Mouse (Mus musculus) heart, embryonic 15.5 days (tissue): Measurements from ENCODE around the gene Ccdc134. TPM values are rescaled to one million over a fixed set of nuclear protein-coding genes. Genes with fewer than 3 reads are reported as not detected.
A peak's percentile ranks its signal among the peaks of the same experiment; 100 is the strongest.

Experiments used
- ATAC-seq: fragments of 200-750 bp; cut with Nextera tagmentation; replicated peaks from 2 replicates; pipeline ENCODE4 v1.8.0; 2017; ENCODE audit warnings: low read depth, moderate TSS enrichment; ENCODE audit not compliant: insufficient number of reproducible peaks, insufficient read depth, low FRiP score
- H3K27ac ChIP-seq: fragments of 300-500 bp; sonication (generic); 2 replicates; pipeline ENCODE4 v1.5.1; 2015; ENCODE audit warnings: mild to moderate bottlenecking, inconsistent platforms
- H3K27me3 ChIP-seq: fragments of 300-500 bp; sonication (generic); 2 replicates; pipeline ENCODE4 v1.6.1; 2015; ENCODE audit warnings: inconsistent platforms
- H3K36me3 ChIP-seq: fragments of 300-500 bp; sonication (generic); 2 replicates; pipeline ENCODE4 v1.6.1; 2015; ENCODE audit warnings: mild to moderate bottlenecking, inconsistent platforms
- H3K4me1 ChIP-seq: fragments of 300-500 bp; sonication (generic); replicated peaks from 2 replicates; pipeline ENCODE4 v1.6.1; 2015; ENCODE audit warnings: inconsistent platforms
- H3K4me2 ChIP-seq: fragments of 300-500 bp; sonication (generic); 2 replicates; pipeline ENCODE4 v1.6.1; 2015; ENCODE audit warnings: inconsistent platforms, mild to moderate bottlenecking, moderate library complexity
- H3K4me3 ChIP-seq: fragments of 300-500 bp; sonication (generic); 2 replicates; pipeline ENCODE4 v1.5.1; 2015; ENCODE audit warnings: mild to moderate bottlenecking, inconsistent platforms
- H3K9ac ChIP-seq: fragments of 300-500 bp; sonication (generic); 2 replicates; pipeline ENCODE4 v1.6.1; 2015; ENCODE audit warnings: mild to moderate bottlenecking, inconsistent platforms
- H3K9me3 ChIP-seq: fragments of 300-500 bp; sonication (generic); replicated peaks from 2 replicates; pipeline ENCODE4 v1.6.1; 2016; ENCODE audit warnings: inconsistent platforms
- WGBS: fragments of 180-500 bp; shearing (Covaris S2); methylation state at CpG from one replicate; pipeline ENCODE4 v1.1.7; 2015; ENCODE audit warnings: mixed read lengths; 5-methylcytosine and 5-hydroxymethylcytosine counted together
- polyA plus RNA-seq: library from polyadenylated mRNA; unstranded; fragments of >200 nt; fragmentation: Nextera tagmentation; extraction: Ambion mirVana; gene quantifications from 2 replicates; pipeline ENCODE4 v1.2.1, GENCODE M21; 2015

Gene Ccdc134
- polyA plus RNA-seq, 1 experiment from 2014 or later = 7.4 TPM

DNA sequence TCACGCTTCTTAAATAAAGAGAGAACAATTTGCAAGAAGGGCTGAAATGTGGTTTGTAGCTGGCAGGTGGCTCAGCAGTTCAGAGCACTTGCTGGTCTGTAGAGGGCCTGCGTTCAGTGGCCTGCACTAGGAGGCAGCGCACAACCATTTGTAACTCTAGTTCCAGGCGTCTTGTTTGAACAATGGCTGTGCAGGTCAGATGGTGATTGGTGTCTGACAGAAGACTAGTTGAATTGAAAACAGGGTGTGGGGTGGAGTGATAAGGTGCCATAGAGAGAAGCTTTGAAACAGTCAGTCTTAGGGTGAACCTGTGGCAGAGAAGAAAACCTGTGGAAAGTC is 36.3 kb downstream of the Ccdc134 start:
- Histone ChIP-seq H3K27ac (peak overlapping the region; percentile 24; the same call in 1 of the 2 replicates), H3K9me3 (no peaks in the 10 kb centered on the region), H3K9ac (no peak overlapping the region), H3K36me3 (no peaks in the 10 kb centered on the region), H3K4me2 (no peak overlapping the region), H3K4me1 (peaks cover 76% of the 10 kb centered on the region), H3K4me3 (no peak overlapping the region), H3K27me3 (no peaks in the 10 kb centered on the region)
- WGBS = 50% methylated on average over 4 of the region's 4 CpGs
- ATAC-seq = no peak

DNA sequence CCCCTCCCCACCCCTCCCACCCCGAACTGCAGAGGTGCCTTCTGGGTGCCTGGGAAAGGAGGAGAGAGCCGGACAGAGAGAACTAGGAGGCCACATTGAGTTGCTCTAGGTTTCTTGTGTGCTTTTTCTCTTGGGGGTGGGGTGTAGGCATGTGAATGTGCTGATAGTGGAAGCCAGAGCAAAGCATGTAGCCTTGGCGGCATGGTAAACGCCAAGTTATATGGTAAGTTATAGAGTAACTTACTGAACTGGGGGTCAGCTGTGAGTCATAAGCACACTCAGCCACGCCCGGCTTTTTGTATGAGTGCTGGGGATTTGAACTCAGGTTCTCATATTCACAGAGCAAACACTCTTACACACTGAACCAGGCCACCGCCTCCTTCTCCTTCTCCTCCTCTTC is 36.8 kb downstream of the Ccdc134 start:
- Histone ChIP-seq H3K4me2 (no peak overlapping the region), H3K4me1 (peaks cover 76% of the 10 kb centered on the region), H3K9me3 (no peaks in the 10 kb centered on the region), H3K27ac (peak overlapping the region; percentile 1; the same call in 1 of the 2 replicates), H3K27me3 (no peaks in the 10 kb centered on the region), H3K36me3 (no peaks in the 10 kb centered on the region), H3K9ac (no peak overlapping the region), H3K4me3 (no peak overlapping the region)
- ATAC-seq = no peak
- WGBS = 60% methylated on average over 7 of the region's 7 CpGs

DNA sequence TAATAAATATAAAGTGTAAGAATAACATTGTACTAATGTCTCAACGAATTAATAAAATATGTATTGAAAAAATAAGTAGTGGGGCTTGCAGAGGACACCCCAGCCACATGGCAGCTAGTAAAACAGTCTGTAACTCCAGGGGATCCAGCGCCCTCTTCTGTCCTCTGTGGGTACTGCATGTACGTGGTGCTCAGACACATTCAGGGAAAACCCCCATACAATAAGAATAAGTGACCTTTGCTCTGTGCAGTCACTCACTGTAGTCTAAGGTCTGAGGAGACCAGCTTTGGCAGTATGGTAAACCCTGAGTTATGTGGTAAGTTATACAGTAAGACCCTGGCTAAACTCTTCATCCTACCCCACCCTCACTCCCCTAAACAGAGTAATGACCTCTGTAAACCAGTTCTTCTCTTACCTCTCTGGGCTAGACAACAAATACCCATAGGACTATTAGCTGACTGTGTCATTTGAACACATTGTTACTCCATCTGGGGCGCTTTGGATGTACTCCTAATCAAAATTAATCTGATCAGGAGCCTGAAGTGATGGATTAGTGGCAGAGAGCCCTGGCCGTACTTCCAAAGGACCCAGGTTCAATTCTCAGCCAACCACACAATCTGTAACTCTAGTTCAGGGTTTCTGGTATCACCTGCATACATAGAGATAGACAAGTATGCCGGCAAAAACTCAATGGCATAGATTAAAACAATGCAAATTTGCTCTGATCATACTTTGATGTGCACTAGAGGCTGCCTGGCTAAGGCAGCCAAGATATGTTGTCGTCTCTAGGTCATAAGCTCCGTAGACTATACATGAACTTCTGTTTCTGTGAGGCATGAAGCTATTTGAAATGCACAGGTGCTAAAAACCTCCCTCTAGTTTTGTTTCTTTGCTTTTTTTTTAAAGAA is 37.9 kb downstream of the Ccdc134 start:
- Histone ChIP-seq H3K27me3 (no peaks in the 10 kb centered on the region), H3K9ac (no peak overlapping the region), H3K4me1 (peaks cover 75% of the 10 kb centered on the region), H3K9me3 (no peaks in the 10 kb centered on the region), H3K4me3 (no peak overlapping the region), H3K36me3 (no peaks in the 10 kb centered on the region), H3K4me2 (no peak overlapping the region), H3K27ac (no peak overlapping the region)
- WGBS = 57% methylated on average over 8 of the region's 8 CpGs
- no peak for ATAC-seq

DNA sequence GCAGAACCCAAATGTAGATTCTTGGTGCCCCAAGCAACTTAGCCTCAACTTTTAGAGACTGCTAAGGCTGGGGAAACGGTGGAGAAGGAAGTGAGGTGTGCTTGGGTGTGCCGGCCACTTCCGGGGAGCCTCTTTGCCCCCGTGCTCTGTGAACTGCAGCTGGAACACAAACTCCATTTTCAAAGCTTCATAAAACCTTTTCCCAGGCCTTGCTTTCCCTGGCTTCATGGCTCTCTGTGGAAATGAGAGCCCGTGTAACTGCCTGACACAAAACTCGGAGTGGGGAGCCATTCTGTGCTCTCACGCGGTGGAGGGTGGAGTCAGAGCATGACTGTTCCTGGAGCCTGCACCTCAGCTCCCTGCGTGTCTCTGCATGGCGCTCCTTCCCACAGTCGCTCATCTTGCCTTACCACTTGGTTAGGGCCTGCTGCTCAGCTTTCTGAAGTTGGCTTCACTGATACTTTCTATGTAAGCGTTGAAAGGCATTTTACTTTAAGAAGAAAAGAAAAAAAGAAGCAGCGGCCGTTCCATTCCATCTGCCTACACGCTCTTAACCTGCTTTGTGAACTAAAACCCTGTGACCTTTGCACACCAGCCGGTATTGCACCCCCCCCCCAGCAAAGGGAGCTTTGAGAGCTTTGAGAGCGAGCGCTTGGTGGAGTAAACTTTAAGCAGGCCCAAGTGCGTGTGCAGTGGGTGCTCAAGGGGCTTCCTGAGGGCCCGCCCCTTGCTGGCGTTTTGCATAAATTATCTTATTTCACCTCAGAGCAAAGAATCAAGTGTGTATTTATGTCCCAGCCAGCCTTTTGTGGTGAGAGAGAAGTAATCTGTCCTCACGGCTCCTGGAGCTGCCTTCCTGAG is 38.7 kb downstream of the Ccdc134 start:
- 64% methylated on average over 22 of the region's 22 CpGs for WGBS
- no peak overlapping the region for H3K4me3 ChIP-seq

DNA sequence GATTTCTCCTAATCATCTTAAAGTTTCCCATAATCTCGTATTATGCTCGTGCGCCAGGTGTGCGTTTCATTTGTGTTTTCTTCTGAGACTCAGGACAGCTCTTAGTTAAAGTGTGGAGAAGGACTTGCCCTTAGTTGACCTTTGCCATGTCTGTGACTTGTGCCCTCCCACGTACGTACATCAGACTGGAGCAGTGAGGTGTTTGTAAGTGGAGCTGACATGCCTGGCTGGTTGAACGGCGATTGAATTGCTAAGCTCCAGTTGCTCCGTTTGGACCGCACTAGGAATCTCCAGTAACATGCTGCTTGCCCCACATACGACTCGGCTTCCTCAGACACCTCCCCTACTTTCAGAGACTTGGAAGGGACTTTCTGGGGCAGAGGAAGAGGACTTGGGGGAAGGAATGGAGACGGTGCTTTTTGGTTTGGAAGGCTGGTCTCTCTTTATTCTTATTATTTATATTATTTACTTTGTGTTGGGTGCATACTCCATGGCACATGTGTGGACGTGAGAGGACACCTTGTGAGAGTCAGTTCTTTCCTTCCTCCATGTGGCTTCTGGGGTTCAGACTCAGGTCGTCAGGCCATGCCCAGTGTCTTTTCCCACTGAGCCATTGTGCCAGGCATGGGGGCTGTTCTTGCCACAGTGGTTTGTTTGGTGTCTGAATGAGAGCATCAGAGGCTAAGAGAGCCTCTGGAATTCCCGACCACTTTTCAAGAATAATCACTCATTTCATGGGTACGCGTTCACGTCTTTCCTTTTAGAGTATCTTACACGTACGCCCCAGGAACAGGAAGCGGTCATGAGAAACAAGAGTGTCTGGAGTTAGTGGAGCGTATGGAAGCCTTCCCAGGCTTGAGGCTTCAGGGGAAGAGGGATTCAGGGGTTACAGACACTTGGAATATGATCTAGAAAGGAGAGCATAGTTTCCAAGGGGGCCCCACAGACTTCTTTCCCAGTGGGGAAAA is 39.8 kb downstream of the Ccdc134 start:
- Histone ChIP-seq H3K27me3 (no peaks in the 10 kb centered on the region), H3K4me1 (peaks cover 68% of the 10 kb centered on the region), H3K27ac (0 out of 2 replicates have a peak overlapping the region, but pooled peaks have one; percentile 28), H3K4me2 (0 out of 2 replicates have a peak overlapping the region, but pooled peaks have one; percentile 6), H3K36me3 (peaks cover 14% of the 10 kb centered on the region), H3K9me3 (no peaks in the 10 kb centered on the region), H3K4me3 (no peak overlapping the region), H3K9ac (no peak overlapping the region)
- ATAC-seq = no peak
- WGBS = 53% methylated on average over 23 of the region's 23 CpGs

More for the DNA sequence above, 38.7 kb downstream of the Ccdc134 start:
- Histone ChIP-seq H3K27ac (peak overlapping the region; percentile 28; the same call in 1 of the 2 replicates), H3K9me3 (no peaks in the 10 kb centered on the region), H3K27me3 (no peaks in the 10 kb centered on the region), H3K4me2 (peak overlapping the region; percentile 6; the same call in 1 of the 2 replicates), H3K4me1 (peaks cover 74% of the 10 kb centered on the region), H3K9ac (no peak overlapping the region), H3K36me3 (peaks cover 6% of the 10 kb centered on the region; the same call in 1 of the 2 replicates)
- no peak for ATAC-seq

DNA sequence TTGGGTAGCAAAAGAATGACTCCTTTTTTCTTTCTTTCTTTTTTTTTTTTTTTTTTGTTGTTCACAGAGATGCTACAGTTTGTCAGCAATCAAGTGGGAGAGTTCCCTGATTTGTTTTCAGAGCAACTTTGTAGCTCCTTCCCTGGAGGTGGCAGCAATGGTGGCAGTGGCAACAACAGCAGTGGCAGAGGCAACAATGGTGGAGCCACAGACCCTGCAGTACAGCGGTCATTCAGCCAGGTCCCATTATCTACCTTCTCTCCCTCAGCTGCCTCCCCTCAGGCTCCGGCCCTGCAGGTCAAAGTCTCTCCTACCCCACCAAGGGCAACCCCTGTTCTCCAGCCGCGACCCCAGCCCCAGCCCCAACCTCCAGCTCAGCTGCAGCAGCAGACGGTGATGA is 41.9 kb downstream of the Ccdc134 start:
- no peak for ATAC-seq
- no peak overlapping the region for H3K4me3 ChIP-seq
- 66% methylated on average over 5 of the region's 5 CpGs for WGBS
- H3K36me3 ChIP-seq = peaks cover 33% of the 10 kb centered on the region
- peaks cover 56% of the 10 kb centered on the region for H3K4me1 ChIP-seq
- H3K9ac ChIP-seq = no peak overlapping the region
- H3K9me3 ChIP-seq = no peaks in the 10 kb centered on the region
- H3K27ac ChIP-seq = peak overlapping the region; percentile 77
- peak overlapping the region; percentile 26 for H3K4me2 ChIP-seq
- H3K27me3 ChIP-seq = no peaks in the 10 kb centered on the region

DNA sequence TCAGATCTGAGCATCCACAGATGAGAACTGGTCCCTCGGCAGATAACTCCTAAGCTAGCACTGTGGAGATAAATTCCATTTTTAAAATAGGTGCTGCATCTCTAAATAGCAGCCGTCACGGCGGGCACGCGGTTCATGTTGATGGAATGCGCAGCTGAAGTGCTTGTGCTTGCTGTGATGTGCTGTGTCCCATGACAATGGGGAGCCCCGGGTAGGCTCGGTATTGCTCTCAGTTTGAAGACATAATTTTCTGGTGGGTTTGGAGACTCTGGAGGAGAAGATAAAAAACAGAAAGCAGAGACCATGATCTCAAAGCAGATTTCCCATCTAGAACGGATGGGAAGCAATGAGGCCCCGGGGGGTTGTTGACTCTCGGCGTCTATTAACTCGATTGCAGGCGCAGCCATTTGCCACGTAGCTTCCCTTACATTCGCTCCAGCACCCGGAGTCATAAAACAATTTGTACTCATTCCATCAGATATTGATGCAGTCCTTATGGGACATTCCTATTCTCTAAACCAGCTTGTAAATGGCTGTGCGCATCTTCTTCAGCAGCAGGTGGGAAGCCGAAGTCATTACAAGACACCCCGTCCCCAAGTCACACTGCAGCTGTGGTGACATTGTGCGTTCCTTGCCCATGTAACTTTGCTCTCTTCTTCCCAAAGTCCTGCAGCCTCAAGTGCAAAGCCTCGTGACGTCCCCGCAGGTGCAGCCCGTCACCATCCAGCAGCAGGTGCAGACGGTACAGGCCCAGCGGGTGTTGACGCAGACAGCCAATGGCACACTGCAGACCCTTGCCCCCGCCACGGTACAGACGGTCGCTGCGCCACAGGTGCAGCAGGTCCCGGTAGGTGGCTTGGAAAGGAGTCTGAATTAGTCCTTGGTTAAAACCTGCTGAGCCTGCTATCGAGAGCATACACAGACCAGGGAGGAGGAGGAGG is 43.0 kb downstream of the Ccdc134 start:
- peak overlapping the region; percentile 26; the same call in 1 of the 2 replicates for H3K4me2 ChIP-seq
- no peak overlapping the region for H3K4me3 ChIP-seq
- H3K9ac ChIP-seq = no peak overlapping the region
- no peaks in the 10 kb centered on the region for H3K9me3 ChIP-seq
- ATAC-seq = peak; percentile 33
- H3K27me3 ChIP-seq = no peaks in the 10 kb centered on the region
- peaks cover 49% of the 10 kb centered on the region for H3K4me1 ChIP-seq
- H3K27ac ChIP-seq = peak overlapping the region; percentile 77
- 75% methylated on average over 36 of the region's 36 CpGs for whole genome bisulfite sequencing
- H3K36me3 ChIP-seq = peaks cover 43% of the 10 kb centered on the region

DNA sequence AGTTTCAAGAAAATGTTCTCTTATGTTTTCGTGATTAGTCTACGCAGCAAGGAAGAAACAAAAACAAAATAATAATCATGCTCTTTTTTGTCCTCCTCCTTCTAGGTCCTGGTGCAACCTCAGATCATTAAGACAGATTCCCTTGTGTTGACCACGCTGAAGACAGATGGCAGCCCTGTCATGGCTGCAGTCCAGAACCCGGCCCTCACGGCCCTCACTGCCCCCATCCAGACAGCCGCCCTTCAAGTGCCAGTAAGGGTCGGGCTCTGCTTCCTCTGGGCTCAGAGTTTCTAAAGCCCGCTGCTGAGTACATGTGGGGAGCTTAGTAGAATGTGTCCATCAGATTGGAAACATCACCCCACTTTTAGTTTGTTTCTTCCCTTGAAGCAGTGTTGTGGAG is 44.9 kb downstream of the Ccdc134 start:
- Histone ChIP-seq H3K4me3 (no peak overlapping the region), H3K4me1 (peaks cover 34% of the 10 kb centered on the region), H3K36me3 (peaks cover 61% of the 10 kb centered on the region), H3K4me2 (no peak overlapping the region), H3K9me3 (no peaks in the 10 kb centered on the region), H3K27me3 (no peaks in the 10 kb centered on the region), H3K9ac (no peak overlapping the region), H3K27ac (no peak overlapping the region)
- WGBS = 68% methylated on average over 8 of the region's 8 CpGs
- ATAC-seq = no peak

DNA sequence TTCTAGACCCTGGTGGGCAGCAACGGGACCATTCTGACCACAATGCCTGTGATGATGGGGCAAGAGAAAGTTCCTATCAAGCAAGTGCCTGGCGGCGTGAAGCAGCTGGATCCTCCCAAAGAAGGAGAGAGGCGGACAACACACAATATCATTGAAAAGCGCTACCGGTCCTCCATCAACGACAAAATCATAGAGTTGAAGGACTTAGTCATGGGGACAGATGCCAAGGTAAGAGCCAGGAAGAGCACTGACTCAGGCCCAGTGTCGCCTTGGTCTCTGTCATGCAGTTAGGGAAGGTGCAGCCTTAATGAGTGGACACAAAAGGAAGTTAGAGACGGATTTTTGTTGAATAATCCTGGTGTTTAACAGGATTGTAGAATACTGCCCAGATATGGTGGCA is 47.4 kb downstream of the Ccdc134 start:
- H3K4me1 ChIP-seq = peaks cover 18% of the 10 kb centered on the region
- no peak overlapping the region for H3K4me2 ChIP-seq
- no peak overlapping the region for H3K27ac ChIP-seq
- WGBS = 90% methylated on average over 9 of the region's 9 CpGs
- no peak for ATAC-seq
- H3K36me3 ChIP-seq = peaks cover 85% of the 10 kb centered on the region
- H3K9ac ChIP-seq = no peak overlapping the region
- no peaks in the 10 kb centered on the region for H3K27me3 ChIP-seq
- H3K9me3 ChIP-seq = no peaks in the 10 kb centered on the region
- H3K4me3 ChIP-seq = no peak overlapping the region
